Mouse (Mus musculus) liver, adult 2 months (tissue): ENCODE measurements at regions not wholly inside any gene's neighbourhood (a gene's known extent, or its start where the extent isn't known, plus 50 kb on each side); places are given as distances from the start of the nearest gene placed in this dataset.

Experiments used
- DNase-seq: peaks from one replicate; pipeline ENCODE4 v3.0.0-alpha.2; 2011; ENCODE audit warnings: low read depth, low spot score; ENCODE audit errors: extremely low read depth
- H3K27ac ChIP-seq: fragments of 200-500 bp; replicated peaks from 2 replicates; pipeline ENCODE4 v1.5.1; 2012; ENCODE audit warnings: low read depth, mild to moderate bottlenecking, control low read depth, inconsistent platforms, low read length; ENCODE audit not compliant: insufficient read depth
- H3K27me3 ChIP-seq: fragments of 200-500 bp; 2 replicates; pipeline ENCODE4 v1.6.1; 2012; ENCODE audit warnings: mild to moderate bottlenecking, moderate library complexity, low read length, inconsistent platforms; ENCODE audit not compliant: control insufficient read depth, insufficient read depth
- H3K36me3 ChIP-seq: fragments of 200-500 bp; 2 replicates; pipeline ENCODE4 v1.6.1; 2012; ENCODE audit warnings: low read length, inconsistent platforms; ENCODE audit not compliant: control insufficient read depth, insufficient read depth
- H3K4me1 ChIP-seq: fragments of 200-500 bp; 2 replicates; pipeline ENCODE4 v1.6.1; 2011; ENCODE audit warnings: low read length; ENCODE audit not compliant: control insufficient read depth, insufficient read depth
- H3K4me3 ChIP-seq: fragments of 200-500 bp; 2 replicates; pipeline ENCODE4 v1.5.1; 2011; ENCODE audit warnings: low read depth, mild to moderate bottlenecking, control low read depth, low read length, moderate library complexity; ENCODE audit not compliant: insufficient read depth
- H3K79me2 ChIP-seq: fragments of 200-500 bp; 2 replicates; pipeline ENCODE4 v1.6.1; 2012; ENCODE audit warnings: inconsistent platforms, mild to moderate bottlenecking, low read length, moderate library complexity; ENCODE audit not compliant: control insufficient read depth, insufficient read depth
- H3K9ac ChIP-seq: fragments of 200-500 bp; 2 replicates; pipeline ENCODE4 v1.6.1; 2012; ENCODE audit warnings: low read depth, mild to moderate bottlenecking, control low read depth, inconsistent platforms, low read length
- CTCF ChIP-seq: fragments of 200-500 bp; IDR thresholded peaks from 2 replicates; pipeline ENCODE4 v1.5.1; 2011; ENCODE audit warnings: low read depth, low read length, control low read depth
- POLR2A ChIP-seq: fragments of 200-500 bp; IDR thresholded peaks from 2 replicates; pipeline ENCODE4 v1.6.1; 2011; ENCODE audit warnings: low read length, control low read depth; ENCODE audit not compliant: insufficient read depth; ENCODE audit errors: extremely low read depth
- WGBS: fragments of 180-500 bp; shearing (Covaris S2); methylation state at CpG from one replicate; pipeline ENCODE4 v1.1.7; 2018; 5-methylcytosine and 5-hydroxymethylcytosine counted together

DNA sequence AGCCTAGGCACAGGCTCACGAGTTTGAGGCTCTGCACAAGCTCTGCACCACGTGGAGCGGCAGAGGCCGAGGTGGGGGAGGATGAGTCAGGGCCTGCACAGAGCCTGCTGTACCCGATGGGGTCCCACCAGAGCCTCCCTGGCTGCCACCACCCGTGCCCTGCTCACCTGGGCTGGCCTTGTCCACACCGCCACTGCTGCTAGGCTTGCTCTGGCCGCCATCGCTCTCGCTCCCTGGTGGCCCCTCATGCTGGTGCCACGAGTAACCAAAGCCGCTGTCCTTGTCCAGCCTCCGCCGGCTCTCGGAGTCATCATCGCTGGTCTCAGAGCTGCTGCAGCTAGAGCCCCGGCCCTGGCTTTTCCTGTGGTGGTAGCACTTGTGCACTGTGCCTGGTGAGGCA is 386.8 kb downstream of the Gm8797 start:
- Histone ChIP-seq H3K9ac (no peak overlapping the region), H3K4me3 (no peak overlapping the region), H3K4me1 (no peaks in the 10 kb centered on the region), H3K27ac (no peak overlapping the region), H3K79me2 (no peaks in the 10 kb centered on the region), H3K27me3 (no peaks in the 10 kb centered on the region), H3K36me3 (no peaks in the 10 kb centered on the region)
- DNase-seq, result no peak
- no peak for TF ChIP-seq POLR2A
- no peak for TF ChIP-seq CTCF
- WGBS, result 90% methylated on average over 17 of the region's 17 CpGs

DNA sequence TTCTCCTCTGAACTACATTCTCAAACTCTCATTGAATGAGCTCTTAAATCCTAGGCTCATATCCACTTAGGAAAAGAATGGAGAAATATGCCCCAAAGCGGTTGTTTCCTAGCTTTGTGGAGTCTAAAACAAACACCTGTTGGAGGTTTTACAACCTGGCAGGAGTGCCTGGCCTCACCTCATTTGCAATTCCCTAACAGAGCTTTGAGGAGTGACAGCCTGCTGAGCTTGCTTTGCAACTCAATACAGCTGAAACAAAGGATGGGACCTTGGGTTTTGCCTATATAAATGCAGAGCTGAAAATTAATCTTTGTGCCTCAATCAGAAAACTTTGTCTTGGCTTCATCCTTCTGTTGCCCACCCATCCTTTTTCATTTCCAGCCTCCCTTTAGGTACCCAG is 423.2 kb downstream of the Gm8797 start:
- H3K79me2 ChIP-seq, result no peaks in the 10 kb centered on the region
- H3K27me3 ChIP-seq, result no peaks in the 10 kb centered on the region
- H3K27ac ChIP-seq, result no peak overlapping the region
- no peak overlapping the region for H3K4me3 ChIP-seq
- no peaks in the 10 kb centered on the region for H3K4me1 ChIP-seq
- H3K36me3 ChIP-seq, result no peaks in the 10 kb centered on the region
- 48% methylated on average over 1 of the region's 1 CpGs for WGBS
- DNase-seq, result no peak
- no peak for TF ChIP-seq POLR2A
- no peak for TF ChIP-seq CTCF
- no peak overlapping the region for H3K9ac ChIP-seq

DNA sequence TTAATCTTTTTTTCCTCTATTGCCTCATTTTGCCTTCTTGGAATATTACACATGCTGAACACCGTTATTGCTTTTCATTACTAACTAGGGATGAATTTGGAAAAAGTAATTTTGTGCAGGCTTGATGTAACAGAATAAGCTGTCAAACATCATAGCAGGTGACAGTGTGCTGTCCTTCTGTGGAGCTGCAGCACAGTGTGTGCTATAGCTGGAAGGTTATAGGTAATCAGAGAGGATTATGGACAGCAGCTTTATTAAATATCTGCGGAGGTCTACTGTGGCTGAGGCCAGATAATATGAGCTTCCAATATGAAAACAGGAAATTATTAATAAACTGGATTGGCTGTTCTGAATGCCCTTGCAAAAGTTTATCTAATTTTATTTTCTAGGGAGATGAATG is 431.9 kb downstream of the Gm8797 start:
- Histone ChIP-seq H3K27me3 (no peaks in the 10 kb centered on the region), H3K4me3 (no peak overlapping the region), H3K36me3 (no peaks in the 10 kb centered on the region), H3K79me2 (no peaks in the 10 kb centered on the region), H3K4me1 (no peaks in the 10 kb centered on the region), H3K9ac (no peak overlapping the region), H3K27ac (no peak overlapping the region)
- WGBS, result 83% methylated on average over 2 of the region's 2 CpGs
- TF ChIP-seq CTCF, result no peak
- TF ChIP-seq POLR2A, result no peak
- DNase-seq, result no peak

DNA sequence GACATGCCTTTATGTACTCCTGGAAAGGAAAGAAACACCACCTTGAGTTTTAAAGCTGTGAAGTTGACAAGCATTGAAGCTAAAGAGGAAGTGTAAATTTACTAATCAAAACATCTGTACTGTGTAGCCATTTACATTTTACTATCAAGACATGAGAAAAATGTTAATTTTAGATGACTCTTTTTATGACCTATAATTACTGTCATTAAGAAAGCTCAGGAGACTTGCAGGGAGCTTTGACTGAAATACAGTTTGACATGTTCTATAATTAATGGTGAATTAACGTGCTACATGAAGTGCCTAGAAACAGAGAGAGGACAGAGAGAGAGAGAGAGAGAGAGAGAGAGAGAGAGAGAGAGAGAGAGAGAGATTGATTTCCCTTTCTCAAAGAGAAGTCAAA is 432.8 kb downstream of the Gm8797 start:
- Histone ChIP-seq H3K4me1 (no peaks in the 10 kb centered on the region), H3K36me3 (no peaks in the 10 kb centered on the region), H3K4me3 (no peak overlapping the region), H3K79me2 (no peaks in the 10 kb centered on the region), H3K9ac (no peak overlapping the region), H3K27ac (no peak overlapping the region), H3K27me3 (no peaks in the 10 kb centered on the region)
- 38% methylated on average over 1 of the region's 1 CpGs for WGBS
- DNase-seq, result no peak
- TF ChIP-seq CTCF (no peak), POLR2A (no peak)

DNA sequence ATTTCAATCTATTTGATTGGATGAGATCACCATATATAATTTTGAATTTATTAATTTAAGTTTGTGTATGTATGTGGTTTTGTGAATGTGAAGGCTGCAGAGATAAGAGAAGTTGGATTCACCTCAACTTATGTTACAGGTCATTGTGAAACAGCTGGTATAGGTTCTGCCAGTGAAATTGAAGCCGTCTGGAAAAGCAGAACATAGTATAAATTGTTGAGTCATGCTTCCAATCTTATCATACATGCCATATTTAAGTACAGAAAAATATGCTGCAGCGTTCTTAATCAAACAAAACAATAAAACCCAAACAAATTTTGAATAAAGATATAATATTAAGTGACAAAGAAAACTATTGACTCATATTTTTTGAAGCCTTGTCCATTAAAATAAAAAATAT is 415.6 kb downstream of the 1700008P02Rik start:
- TF ChIP-seq CTCF (no peak), POLR2A (no peak)
- no peak overlapping the region for H3K27ac ChIP-seq
- H3K4me1 ChIP-seq, result no peaks in the 10 kb centered on the region
- H3K36me3 ChIP-seq, result no peaks in the 10 kb centered on the region
- H3K4me3 ChIP-seq, result no peak overlapping the region
- H3K9ac ChIP-seq, result no peak overlapping the region
- no peaks in the 10 kb centered on the region for H3K79me2 ChIP-seq
- H3K27me3 ChIP-seq, result no peaks in the 10 kb centered on the region
- WGBS, result 46% methylated on average over 2 of the region's 2 CpGs
- DNase-seq, result no peak

DNA sequence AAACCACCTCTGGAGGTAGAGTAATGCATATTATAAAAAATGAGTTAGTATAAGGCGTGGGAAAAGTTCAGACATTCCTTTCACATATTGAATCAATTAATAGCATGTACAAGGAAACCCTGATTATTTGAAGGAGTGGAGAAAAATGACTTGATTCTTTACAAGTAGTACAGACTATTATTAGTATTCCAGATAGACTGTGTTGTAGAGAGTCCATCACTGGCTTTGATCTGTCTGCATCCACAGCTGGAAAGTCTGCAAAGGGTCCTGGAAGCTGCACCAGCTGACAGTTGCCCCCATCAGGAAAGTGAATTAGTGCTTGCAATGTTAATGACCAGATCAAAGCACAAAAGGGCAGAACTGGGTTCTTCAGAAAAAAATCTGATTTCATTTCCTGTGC is 391.6 kb downstream of the 1700008P02Rik start:
- no peak overlapping the region for H3K4me3 ChIP-seq
- WGBS, result 33% methylated on average over 1 of the region's 1 CpGs
- H3K27me3 ChIP-seq, result no peaks in the 10 kb centered on the region
- DNase-seq, result no peak
- no peaks in the 10 kb centered on the region for H3K36me3 ChIP-seq
- H3K4me1 ChIP-seq, result no peaks in the 10 kb centered on the region
- H3K79me2 ChIP-seq, result no peaks in the 10 kb centered on the region
- no peak overlapping the region for H3K27ac ChIP-seq
- no peak overlapping the region for H3K9ac ChIP-seq
- TF ChIP-seq CTCF, result no peak
- no peak for TF ChIP-seq POLR2A
